Mouse (Mus musculus): ENCODE results near the gene Zbtb20. TPM values are rescaled to one million over a fixed set of nuclear protein-coding genes. Genes with fewer than 3 reads are reported as not detected.
"Not testable (repeated sequence)": the region's sequence is repeated elsewhere in the genome, so short reads cannot be mapped to it uniquely, and the experiment has no call there.

Zbtb20 gene
- polyA plus RNA-seq, 1 experiment from 2014 or later: 5.2 TPM

DNA sequence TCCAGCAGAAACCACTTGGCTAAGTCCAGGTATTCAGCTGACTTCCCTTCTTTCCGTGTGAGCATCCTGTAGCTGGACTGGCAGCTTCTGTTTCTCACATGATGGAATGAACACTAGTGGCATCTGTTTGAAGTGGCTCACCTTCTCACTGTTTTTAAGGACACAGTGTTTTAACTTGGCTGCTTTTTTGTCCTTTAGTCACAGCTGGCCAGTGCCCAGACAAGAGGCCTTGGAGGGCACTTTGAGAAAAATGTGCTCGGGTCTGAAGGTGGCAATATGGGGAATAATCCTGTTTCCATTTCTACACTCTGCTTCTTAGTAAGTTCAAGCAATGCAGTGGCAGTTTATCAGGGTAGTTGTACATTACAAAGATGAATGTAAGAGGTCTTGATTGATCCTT lies 62.5 kb downstream of the Zbtb20 start:
- Histone ChIP-seq H3K4me3 (ENCODE audit: inconsistent target) (no peak overlapping the region), H3K79me2 (ENCODE audit: inconsistent target) (no peaks in the 10 kb centered on the region), H3K36me3 (ENCODE audit: inconsistent target) (no peaks in the 10 kb centered on the region), H3K27ac (no peak overlapping the region)
- 65% methylated on average over 2 of the region's 2 CpGs for WGBS (ENCODE audit: missing documents)

DNA sequence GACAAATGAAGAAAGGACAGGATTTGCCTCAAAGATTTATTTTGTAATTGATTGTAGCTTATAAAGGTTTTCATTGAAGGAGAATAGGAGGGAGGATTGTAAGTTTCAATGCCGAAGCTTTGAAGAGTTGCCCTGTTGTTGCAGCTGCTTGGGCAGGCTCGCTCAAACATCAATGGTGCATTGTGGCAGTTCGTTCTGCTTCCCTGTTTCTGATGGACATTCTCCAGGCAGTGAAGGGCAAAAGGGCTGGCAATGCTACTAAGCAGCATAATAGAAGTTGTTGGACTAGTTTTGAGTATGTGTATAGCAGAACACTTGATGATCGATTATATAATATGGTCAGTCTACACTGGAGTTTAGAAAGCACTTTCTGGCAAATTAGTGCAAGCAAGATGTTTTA lies 71.3 kb downstream of the Zbtb20 start:
- Histone ChIP-seq H3K36me3 (ENCODE audit: inconsistent target) (no peaks in the 10 kb centered on the region), H3K79me2 (ENCODE audit: inconsistent target) (no peaks in the 10 kb centered on the region), H3K4me3 (ENCODE audit: inconsistent target) (no peak overlapping the region), H3K27ac (no peak overlapping the region)
- WGBS (ENCODE audit: missing documents): 93% methylated on average over 4 of the region's 4 CpGs

- not testable (repeated sequence) for H3K27ac ChIP-seq; H3K36me3 ChIP-seq (ENCODE audit: inconsistent target); H3K4me3 ChIP-seq (ENCODE audit: inconsistent target); H3K79me2 ChIP-seq (ENCODE audit: inconsistent target)
- WGBS (ENCODE audit: missing documents): 95% methylated on average over 16 of the region's 17 CpGs
Observed at GRCm38 (mm10) chr16:42955401-42955800, 79.7 kb downstream of the Zbtb20 start.

- Histone ChIP-seq H3K36me3 (ENCODE audit: inconsistent target) (no peaks in the 10 kb centered on the region), H3K79me2 (ENCODE audit: inconsistent target) (no peaks in the 10 kb centered on the region), H3K4me3 (ENCODE audit: inconsistent target) (no peak overlapping the region), H3K27ac (no peak overlapping the region)
- 90% methylated on average over 2 of the region's 2 CpGs for WGBS (ENCODE audit: missing documents)
Observed at GRCm38 (mm10) chr16:42972872-42973271, 97.2 kb downstream of the Zbtb20 start.

DNA sequence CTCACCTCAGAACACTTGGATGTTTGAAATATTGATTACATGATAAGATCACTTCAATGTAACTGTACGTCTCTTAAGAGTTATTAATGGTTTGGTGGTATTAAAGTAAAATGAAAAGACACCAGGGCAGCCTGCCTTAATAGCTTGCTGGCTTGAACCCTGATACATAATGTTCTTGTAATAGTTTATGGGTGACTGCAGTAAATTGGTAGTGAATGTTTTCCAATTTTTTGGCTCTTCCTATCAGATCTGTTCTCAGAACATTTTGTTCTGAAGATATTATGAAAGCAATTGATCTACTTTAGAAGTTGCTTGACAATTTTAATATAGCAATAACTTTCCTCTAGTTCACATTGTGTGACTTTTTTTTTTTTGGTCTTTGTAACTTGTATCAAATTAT lies 123.2 kb downstream of the Zbtb20 start:
- 100% methylated on average over 1 of the region's 1 CpGs for WGBS (ENCODE audit: missing documents)
- H3K27ac ChIP-seq: no peak overlapping the region
- no peaks in the 10 kb centered on the region for H3K36me3 ChIP-seq (ENCODE audit: inconsistent target)
- no peak overlapping the region for H3K4me3 ChIP-seq (ENCODE audit: inconsistent target)
- no peaks in the 10 kb centered on the region for H3K79me2 ChIP-seq (ENCODE audit: inconsistent target)

GRCm38 (mm10) chr16:43026351-43026750 lies 150.7 kb downstream of the Zbtb20 start:
- WGBS (ENCODE audit: missing documents): 90% methylated on average over 2 of the region's 2 CpGs
- no peaks in the 10 kb centered on the region for H3K79me2 ChIP-seq (ENCODE audit: inconsistent target)
- H3K36me3 ChIP-seq (ENCODE audit: inconsistent target): no peaks in the 10 kb centered on the region
- no peak overlapping the region for H3K27ac ChIP-seq
- H3K4me3 ChIP-seq (ENCODE audit: inconsistent target): no peak overlapping the region

- Histone ChIP-seq H3K36me3 (ENCODE audit: inconsistent target) (no peaks in the 10 kb centered on the region), H3K79me2 (ENCODE audit: inconsistent target) (no peaks in the 10 kb centered on the region)
- 94% methylated on average over 3 of the region's 3 CpGs for WGBS (ENCODE audit: missing documents)
Observed at GRCm38 (mm10) chr16:43029243-43029642, 153.6 kb downstream of the Zbtb20 start.

GRCm38 (mm10) chr16:43035709-43036108 lies 160.0 kb downstream of the Zbtb20 start:
- Histone ChIP-seq H3K79me2 (ENCODE audit: inconsistent target) (no peaks in the 10 kb centered on the region), H3K4me3 (ENCODE audit: inconsistent target) (no peak overlapping the region), H3K27ac (no peak overlapping the region), H3K36me3 (ENCODE audit: inconsistent target) (no peaks in the 10 kb centered on the region)
- 92% methylated on average over 6 of the region's 6 CpGs for WGBS (ENCODE audit: missing documents)

More at GRCm38 (mm10) chr16:43029243-43029642, 153.6 kb downstream of the Zbtb20 start:
- no peak overlapping the region for H3K4me3 ChIP-seq (ENCODE audit: inconsistent target)
- H3K27ac ChIP-seq: no peak overlapping the region

GRCm38 (mm10) chr16:43036510-43036909 lies 160.8 kb downstream of the Zbtb20 start:
- H3K79me2 ChIP-seq (ENCODE audit: inconsistent target): no peaks in the 10 kb centered on the region
- no peak overlapping the region for H3K4me3 ChIP-seq (ENCODE audit: inconsistent target)
- WGBS (ENCODE audit: missing documents): 91% methylated on average over 5 of the region's 5 CpGs
- no peak overlapping the region for H3K27ac ChIP-seq
- no peaks in the 10 kb centered on the region for H3K36me3 ChIP-seq (ENCODE audit: inconsistent target)

DNA sequence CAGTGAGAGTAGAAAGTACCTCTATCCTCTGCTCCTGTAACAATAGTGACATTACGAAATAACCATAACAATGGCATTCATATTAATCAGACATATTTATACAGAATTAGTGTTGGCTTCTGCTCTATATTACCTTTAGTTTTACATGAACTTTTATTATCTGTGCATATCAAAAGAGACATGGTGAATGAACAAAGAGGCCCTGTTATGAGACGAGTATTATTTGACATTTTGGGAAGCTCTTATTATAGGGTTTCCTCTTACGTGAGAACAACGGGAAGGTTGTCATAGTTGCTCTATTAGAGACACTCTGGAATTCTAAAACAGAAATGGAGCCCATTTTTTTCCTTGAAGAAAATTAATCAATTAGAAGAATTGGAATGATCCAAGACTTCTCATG lies 161.6 kb downstream of the Zbtb20 start:
- Histone ChIP-seq H3K27ac (no peak overlapping the region), H3K4me3 (ENCODE audit: inconsistent target) (no peak overlapping the region), H3K79me2 (ENCODE audit: inconsistent target) (no peaks in the 10 kb centered on the region), H3K36me3 (ENCODE audit: inconsistent target) (no peaks in the 10 kb centered on the region)
- 96% methylated on average over 4 of the region's 4 CpGs for WGBS (ENCODE audit: missing documents)

DNA sequence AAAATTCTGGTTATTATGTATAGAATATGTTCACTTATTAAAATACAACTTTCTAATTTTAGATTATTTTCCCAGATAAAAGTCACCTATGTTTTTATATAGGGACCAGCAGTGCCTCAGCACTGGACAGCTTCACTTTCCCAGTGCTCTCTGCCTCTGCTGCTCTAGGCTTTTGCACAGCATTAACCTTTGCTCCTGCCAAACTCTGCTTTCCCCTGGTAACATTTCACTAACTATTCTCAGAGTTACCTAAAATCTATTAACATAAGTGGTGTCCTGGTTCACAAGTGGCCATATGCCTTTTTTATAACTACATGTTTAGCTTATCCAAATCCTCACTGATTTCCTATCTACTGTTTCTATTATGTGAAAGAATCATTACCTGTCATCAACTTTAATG lies 169.9 kb downstream of the Zbtb20 start:
- Histone ChIP-seq H3K36me3 (ENCODE audit: inconsistent target) (no peaks in the 10 kb centered on the region), H3K79me2 (ENCODE audit: inconsistent target) (no peaks in the 10 kb centered on the region), H3K27ac (no peak overlapping the region), H3K4me3 (ENCODE audit: inconsistent target) (no peak overlapping the region)

GRCm38 (mm10) chr16:43046686-43047085 lies 171.0 kb downstream of the Zbtb20 start:
- Histone ChIP-seq H3K36me3 (ENCODE audit: inconsistent target) (no peaks in the 10 kb centered on the region), H3K27ac (no peak overlapping the region), H3K4me3 (ENCODE audit: inconsistent target) (no peak overlapping the region), H3K79me2 (ENCODE audit: inconsistent target) (no peaks in the 10 kb centered on the region)
- WGBS (ENCODE audit: missing documents): 100% methylated on average over 3 of the region's 3 CpGs

- WGBS (ENCODE audit: missing documents): 100% methylated on average over 2 of the region's 3 CpGs
- H3K79me2 ChIP-seq (ENCODE audit: inconsistent target): no peaks in the 10 kb centered on the region
- no peaks in the 10 kb centered on the region for H3K36me3 ChIP-seq (ENCODE audit: inconsistent target)
- H3K27ac ChIP-seq: no peak overlapping the region
- H3K4me3 ChIP-seq (ENCODE audit: inconsistent target): no peak overlapping the region
Observed at GRCm38 (mm10) chr16:43069666-43070295, 194.1 kb downstream of the Zbtb20 start.

- 98% methylated on average over 3 of the region's 3 CpGs for WGBS (ENCODE audit: missing documents)
- Histone ChIP-seq H3K36me3 (ENCODE audit: inconsistent target) (no peaks in the 10 kb centered on the region), H3K79me2 (ENCODE audit: inconsistent target) (no peaks in the 10 kb centered on the region), H3K4me3 (ENCODE audit: inconsistent target) (no peak overlapping the region), H3K27ac (no peak overlapping the region)
Observed at GRCm38 (mm10) chr16:43071875-43072274, 196.2 kb downstream of the Zbtb20 start.

- no peaks in the 10 kb centered on the region for H3K79me2 ChIP-seq (ENCODE audit: inconsistent target)
- no peak overlapping the region for H3K4me3 ChIP-seq (ENCODE audit: inconsistent target)
- no peak overlapping the region for H3K27ac ChIP-seq
- H3K36me3 ChIP-seq (ENCODE audit: inconsistent target): no peaks in the 10 kb centered on the region
- 96% methylated on average over 5 of the region's 5 CpGs for WGBS (ENCODE audit: missing documents)
Observed at GRCm38 (mm10) chr16:43072818-43073594, 197.3 kb downstream of the Zbtb20 start.

Measured in macrophage (primary cell).